Mouse (Mus musculus) liver, embryonic 14.5 days (tissue): ENCODE measurements around the gene Pdx1. TPM values are rescaled to one million over a fixed set of nuclear protein-coding genes. Genes with fewer than 3 reads are reported as not detected.

ENCODE experiments used
- ATAC-seq: fragments of 200-750 bp; cut with Nextera tagmentation; 2 replicates; pipeline ENCODE4 v1.8.0; 2017; ENCODE audit warnings: moderate number of reproducible peaks, mild to moderate bottlenecking, moderate library complexity; ENCODE audit not compliant: insufficient read depth
- DNase-seq, 3 experiments: peaks; one replicate each; pipeline ENCODE4 v3.0.0-alpha.2; 2012 to 2013; ENCODE audit warnings: low read depth in 3 of 3, low spot score in 3 of 3
- H3K27ac ChIP-seq: fragments of 300-500 bp; sonication (generic); 2 replicates; pipeline ENCODE4 v1.5.1; 2014; ENCODE audit warnings: moderate library complexity, mild to moderate bottlenecking, control low read depth, inconsistent platforms
- H3K27me3 ChIP-seq: fragments of 300-500 bp; sonication (generic); 2 replicates; pipeline ENCODE4 v1.6.1; 2014; ENCODE audit warnings: mild to moderate bottlenecking, low read length, moderate library complexity; ENCODE audit not compliant: control insufficient read depth, insufficient read depth
- H3K36me3 ChIP-seq: fragments of 300-500 bp; sonication (generic); replicated peaks from 2 replicates; pipeline ENCODE4 v1.6.1; 2014; ENCODE audit warnings: low read depth; ENCODE audit not compliant: control insufficient read depth, insufficient read depth
- H3K4me1 ChIP-seq, 2 experiments: fragments of 200-500 bp in 1 of 2; fragments of 300-500 bp in 1 of 2; sonication (generic) in 1 of 2; replicated peaks; 2 replicates each; pipeline ENCODE4 v1.6.1; 2012 to 2014; ENCODE audit warnings: antibody characterized with exemption in 1 of 2, inconsistent platforms in 1 of 2, low read length in 1 of 2; ENCODE audit not compliant: control insufficient read depth in 2 of 2, insufficient read depth in 2 of 2
- H3K4me2 ChIP-seq: fragments of 300-500 bp; sonication (generic); 2 replicates; pipeline ENCODE4 v1.6.1; 2014; ENCODE audit warnings: low read depth, mild to moderate bottlenecking, control low read depth, moderate library complexity
- H3K4me3 ChIP-seq, 2 experiments: fragments of 200-500 bp in 1 of 2; fragments of 300-500 bp in 1 of 2; sonication (generic) in 1 of 2; 2 replicates each; pipeline ENCODE4 v1.5.1; 2012 to 2014; ENCODE audit warnings: low read depth in 2 of 2, low read length in 2 of 2, mild to moderate bottlenecking in 2 of 2, control low read depth in 1 of 2, inconsistent platforms in 1 of 2, moderate library complexity in 1 of 2; ENCODE audit not compliant: insufficient read depth in 1 of 2
- H3K9ac ChIP-seq: fragments of 300-500 bp; sonication (generic); replicated peaks from 2 replicates; pipeline ENCODE4 v1.6.1; 2014; ENCODE audit warnings: mild to moderate bottlenecking, control low read depth, moderate library complexity
- H3K9me3 ChIP-seq: fragments of 300-500 bp; sonication (generic); 2 replicates; pipeline ENCODE4 v1.6.1; 2016; ENCODE audit warnings: low read length, mixed read lengths; ENCODE audit not compliant: control insufficient read depth
- CTCF ChIP-seq: IDR thresholded peaks from 2 replicates; pipeline ENCODE4 v1.5.1; 2016; ENCODE audit warnings: antibody characterized with exemption, low read depth, control low read depth
- EP300 ChIP-seq: IDR thresholded peaks from 2 replicates; pipeline ENCODE4 v1.6.1; 2016; ENCODE audit warnings: antibody characterized with exemption, low read depth
- WGBS: fragments of 180-500 bp; shearing (Covaris S2); extraction: QIAGEN DNeasy Blood & Tissue Kit; methylation state at CpG from one replicate; pipeline ENCODE4 v1.1.7; 2014; ENCODE audit not compliant: insufficient replicate concordance; 5-methylcytosine and 5-hydroxymethylcytosine counted together
- polyA plus RNA-seq, 2 experiments: library from polyadenylated mRNA; depleted of rRNA in 1 of 2; stranded (reverse) in 1 of 2; unstranded in 1 of 2; fragments of >200 nt; fragmentation: Nextera tagmentation in 1 of 2; extraction: Ambion mirVana in 1 of 2; gene quantifications; 2 replicates each; pipeline versions ENCODE4 v1.2.1 to v1.2.3; 2012 to 2014

The Pdx1 gene
- polyA plus RNA-seq, 2 experiments = 0.03 TPM; not detected in 1

DNA sequence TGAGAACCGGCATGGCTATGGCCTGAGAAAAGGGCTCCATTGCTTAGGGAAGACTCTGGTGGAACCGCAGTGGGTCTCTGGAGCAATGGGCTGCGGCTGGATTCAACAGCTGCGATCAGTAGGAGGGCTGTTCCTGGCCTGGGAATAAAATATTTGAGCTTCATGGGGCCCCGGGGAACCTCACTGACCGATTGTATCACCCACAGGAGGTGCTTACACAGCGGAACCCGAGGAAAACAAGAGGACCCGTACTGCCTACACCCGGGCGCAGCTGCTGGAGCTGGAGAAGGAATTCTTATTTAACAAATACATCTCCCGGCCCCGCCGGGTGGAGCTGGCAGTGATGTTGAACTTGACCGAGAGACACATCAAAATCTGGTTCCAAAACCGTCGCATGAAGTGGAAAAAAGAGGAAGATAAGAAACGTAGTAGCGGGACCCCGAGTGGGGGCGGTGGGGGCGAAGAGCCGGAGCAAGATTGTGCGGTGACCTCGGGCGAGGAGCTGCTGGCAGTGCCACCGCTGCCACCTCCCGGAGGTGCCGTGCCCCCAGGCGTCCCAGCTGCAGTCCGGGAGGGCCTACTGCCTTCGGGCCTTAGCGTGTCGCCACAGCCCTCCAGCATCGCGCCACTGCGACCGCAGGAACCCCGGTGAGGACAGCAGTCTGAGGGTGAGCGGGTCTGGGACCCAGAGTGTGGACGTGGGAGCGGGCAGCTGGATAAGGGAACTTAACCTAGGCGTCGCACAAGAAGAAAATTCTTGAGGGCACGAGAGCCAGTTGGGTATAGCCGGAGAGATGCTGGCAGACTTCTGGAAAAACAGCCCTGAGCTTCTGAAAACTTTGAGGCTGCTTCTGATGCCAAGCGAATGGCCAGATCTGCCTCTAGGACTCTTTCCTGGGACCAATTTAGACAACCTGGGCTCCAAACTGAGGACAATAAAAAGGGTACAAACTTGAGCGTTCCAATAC lies 4.7 kb downstream of the Pdx1 start:
- H3K4me3 ChIP-seq = no peak overlapping the region
- no peak overlapping the region for H3K27ac ChIP-seq
- no peaks in the 10 kb centered on the region for H3K4me1 ChIP-seq
- no peak for TF ChIP-seq CTCF
- TF ChIP-seq EP300 = no peak
- 2% methylated on average over 48 of the region's 48 CpGs for WGBS
- no peaks in the 10 kb centered on the region for H3K9me3 ChIP-seq
- H3K9ac ChIP-seq = no peak overlapping the region
- no peak overlapping the region for H3K4me2 ChIP-seq
- ATAC-seq (no peak), DNase-seq (no peak)
- H3K27me3 ChIP-seq = peaks cover 92% of the 10 kb centered on the region
- no peaks in the 10 kb centered on the region for H3K36me3 ChIP-seq

DNA sequence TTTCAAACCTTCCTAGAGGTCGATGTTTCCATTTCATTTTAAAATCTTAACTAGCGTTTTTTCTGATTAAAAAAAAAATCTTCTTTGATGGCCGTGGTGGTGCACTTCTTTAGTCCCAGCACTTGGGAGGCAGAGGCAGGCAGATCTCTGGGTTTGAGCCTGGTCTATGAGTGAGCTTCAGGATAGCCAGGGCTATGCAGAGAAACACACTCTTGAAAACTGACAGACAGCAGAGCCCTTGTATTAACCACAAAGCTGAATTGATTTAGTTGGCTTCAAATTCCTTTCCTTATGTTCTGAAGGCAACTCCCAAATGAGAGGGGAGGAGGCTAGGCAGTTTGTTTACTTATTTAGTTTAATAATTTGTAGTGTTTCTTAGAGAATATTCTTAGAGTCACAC lies 6.0 kb downstream of the Pdx1 start:
- Histone ChIP-seq H3K4me3 (no peak overlapping the region), H3K9me3 (no peaks in the 10 kb centered on the region), H3K4me2 (no peak overlapping the region), H3K4me1 (no peaks in the 10 kb centered on the region), H3K27ac (no peak overlapping the region), H3K9ac (no peak overlapping the region), H3K36me3 (no peaks in the 10 kb centered on the region), H3K27me3 (peaks cover 83% of the 10 kb centered on the region)
- 13% methylated on average over 3 of the region's 3 CpGs for WGBS
- DNase-seq (no peak), ATAC-seq (no peak)
- TF ChIP-seq CTCF (no peak), EP300 (no peak)

DNA sequence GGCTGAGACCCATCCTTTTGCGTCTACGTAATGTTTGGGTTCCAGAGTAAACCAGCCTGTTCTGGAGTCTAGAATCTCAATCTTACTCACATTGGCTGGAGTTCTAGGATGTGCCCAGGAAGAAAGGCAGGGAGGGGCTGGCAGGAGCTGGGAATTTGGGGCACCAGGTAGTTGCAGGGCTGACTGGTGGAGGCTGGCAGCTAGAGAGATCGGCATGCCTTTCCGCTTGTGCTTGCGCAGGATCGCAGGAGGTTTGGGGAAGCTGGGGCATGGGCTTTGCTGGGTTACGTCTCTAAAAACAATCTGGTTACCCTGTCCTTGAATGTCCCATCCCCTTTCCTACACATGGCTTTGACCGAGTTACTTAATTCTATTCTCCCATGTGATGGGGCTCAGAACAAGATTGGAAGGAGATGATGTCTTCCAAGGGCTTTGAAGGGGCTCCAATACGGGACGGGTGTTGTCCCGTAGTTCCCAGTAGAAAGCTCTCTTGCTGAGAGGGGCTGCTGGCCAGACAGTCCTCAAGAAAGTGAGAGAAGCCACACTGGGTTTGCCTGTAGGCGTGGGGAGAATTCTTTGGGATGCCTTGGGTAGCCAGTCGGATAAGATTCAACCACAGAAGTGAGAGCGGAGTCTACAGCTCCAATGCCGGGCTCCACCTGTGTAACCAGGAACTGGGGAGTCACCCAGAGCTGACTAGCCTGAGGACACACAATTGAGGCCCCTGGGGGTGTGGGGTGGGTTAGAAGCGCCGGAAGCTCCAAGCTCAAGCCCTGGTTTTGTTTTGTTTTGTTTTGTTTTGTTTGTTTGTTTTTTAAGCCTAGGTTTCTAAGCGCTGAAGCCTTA lies 7.2 kb downstream of the Pdx1 start:
- no peak overlapping the region for H3K4me3 ChIP-seq
- H3K27ac ChIP-seq = no peak overlapping the region
- ATAC-seq = no peak
- H3K4me2 ChIP-seq = no peak overlapping the region
- no peaks in the 10 kb centered on the region for H3K9me3 ChIP-seq
- H3K4me1 ChIP-seq = no peaks in the 10 kb centered on the region
- no peak for TF ChIP-seq EP300
- no peak for TF ChIP-seq CTCF
- no peaks in the 10 kb centered on the region for H3K36me3 ChIP-seq
- DNase-seq = no peak
- no peak overlapping the region for H3K9ac ChIP-seq
- H3K27me3 ChIP-seq = peaks cover 72% of the 10 kb centered on the region
- 3% methylated on average over 18 of the region's 18 CpGs for WGBS

DNA sequence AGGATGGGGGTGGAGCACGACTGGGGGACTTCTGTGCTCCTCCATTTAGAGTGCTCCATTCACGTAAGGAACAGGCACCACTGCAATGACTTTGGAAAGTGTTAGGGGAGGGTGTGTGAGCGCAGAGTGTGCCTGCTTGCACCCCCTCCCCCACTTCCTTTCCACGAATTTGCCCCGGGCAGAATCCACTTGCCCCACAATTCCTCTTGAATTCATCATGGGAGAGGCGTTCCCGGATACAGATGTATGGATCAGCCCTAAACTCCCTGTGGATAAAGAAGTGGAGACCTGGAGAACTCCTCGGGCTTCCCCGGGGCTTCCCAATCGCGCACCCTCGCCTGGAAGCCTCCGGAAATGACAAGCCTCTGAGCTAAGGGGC lies 7.8 kb downstream of the Pdx1 start:
- DNase-seq = no peak
- TF ChIP-seq CTCF (no peak), EP300 (no peak)
- Histone ChIP-seq H3K36me3 (no peaks in the 10 kb centered on the region), H3K9me3 (no peaks in the 10 kb centered on the region), H3K27me3 (peaks cover 65% of the 10 kb centered on the region), H3K4me2 (no peak overlapping the region), H3K9ac (no peak overlapping the region), H3K4me1 (no peaks in the 10 kb centered on the region), H3K27ac (no peak overlapping the region), H3K4me3 (no peak overlapping the region)
- WGBS = 1% methylated on average over 13 of the region's 13 CpGs
- no peak for ATAC-seq

DNA sequence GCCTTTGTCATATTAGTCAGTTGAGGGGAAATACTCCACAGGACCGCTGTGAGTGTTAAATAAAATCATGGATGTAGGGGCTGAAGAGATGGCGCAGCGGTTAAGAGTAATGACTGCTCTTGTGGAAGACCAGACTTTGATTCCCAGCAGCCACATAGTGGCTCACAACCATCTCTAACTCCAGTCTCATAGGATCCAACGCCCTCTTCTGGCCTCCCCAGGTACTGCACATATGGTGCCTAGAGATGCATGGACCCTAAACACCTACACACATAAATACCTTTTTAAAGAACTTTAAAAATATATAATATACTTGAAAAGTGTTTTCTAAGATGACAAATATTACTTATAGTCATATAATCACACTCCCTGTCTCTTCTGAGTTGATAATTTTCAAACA lies 14.6 kb downstream of the Pdx1 start:
- TF ChIP-seq CTCF = peak; percentile 42; the same call in 1 of the 2 replicates
- no peak for TF ChIP-seq EP300
- Histone ChIP-seq H3K9ac (no peak overlapping the region), H3K36me3 (no peaks in the 10 kb centered on the region), H3K27me3 (peaks cover 5% of the 10 kb centered on the region), H3K4me1 (no peaks in the 10 kb centered on the region), H3K27ac (no peak overlapping the region), H3K9me3 (no peaks in the 10 kb centered on the region), H3K4me2 (no peak overlapping the region), H3K4me3 (no peak overlapping the region)
- no peak for DNase-seq
- ATAC-seq = no peak
- WGBS = 61% methylated on average over 4 of the region's 4 CpGs
